Mouse (Mus musculus): Measurements from ENCODE around the gene Gpd2. TPM values are rescaled to one million over a fixed set of nuclear protein-coding genes. Genes with fewer than 3 reads are reported as not detected.

Gpd2 gene
- polyA plus RNA-seq, 1 experiment from 2014 or later: 23.0 TPM

- no peak for ATAC-seq (ENCODE audit: low FRiP score)
- no peak for DNase-seq (ENCODE audit: low spot score)
- Histone ChIP-seq H3K27me3 (ENCODE audit: control insufficient read depth, insufficient read depth, low read length) (no peaks in the 10 kb centered on the region), H3K9ac (no peak overlapping the region), H3K9me3 (ENCODE audit: control insufficient read depth, low read length) (no peaks in the 10 kb centered on the region), H3K4me1 (replicated peaks; ENCODE audit: control insufficient read depth, insufficient read depth, low read length) (no peaks in the 10 kb centered on the region; the same call in 1 of the 2 replicates), H3K27ac (no peak overlapping the region), H3K4me3 (replicated peaks; ENCODE audit: low read length) (no peak overlapping the region), H3K4me2 (replicated peaks) (no peak overlapping the region), H3K36me3 (replicated peaks; ENCODE audit: control insufficient read depth, insufficient read depth) (no peaks in the 10 kb centered on the region)
- 95% methylated on average over 9 of the region's 9 CpGs for WGBS
Measured at GRCm38 (mm10) chr2:57353722-57354432, 116.4 kb downstream of the Gpd2 start.

GRCm38 (mm10) chr2:57354848-57355247 is 117.4 kb downstream of the Gpd2 start:
- Histone ChIP-seq H3K4me3 (replicated peaks; ENCODE audit: low read length) (no peak overlapping the region), H3K27ac (no peak overlapping the region), H3K4me2 (replicated peaks) (no peak overlapping the region), H3K4me1 (replicated peaks; ENCODE audit: control insufficient read depth, insufficient read depth, low read length) (no peaks in the 10 kb centered on the region; the same call in 1 of the 2 replicates), H3K9ac (no peak overlapping the region), H3K27me3 (ENCODE audit: control insufficient read depth, insufficient read depth, low read length) (no peaks in the 10 kb centered on the region), H3K9me3 (ENCODE audit: control insufficient read depth, low read length) (no peaks in the 10 kb centered on the region), H3K36me3 (replicated peaks; ENCODE audit: control insufficient read depth, insufficient read depth) (no peaks in the 10 kb centered on the region)
- WGBS: 87% methylated on average over 3 of the region's 3 CpGs
- ATAC-seq (ENCODE audit: low FRiP score) (no peak), DNase-seq (ENCODE audit: low spot score) (no peak)

DNA sequence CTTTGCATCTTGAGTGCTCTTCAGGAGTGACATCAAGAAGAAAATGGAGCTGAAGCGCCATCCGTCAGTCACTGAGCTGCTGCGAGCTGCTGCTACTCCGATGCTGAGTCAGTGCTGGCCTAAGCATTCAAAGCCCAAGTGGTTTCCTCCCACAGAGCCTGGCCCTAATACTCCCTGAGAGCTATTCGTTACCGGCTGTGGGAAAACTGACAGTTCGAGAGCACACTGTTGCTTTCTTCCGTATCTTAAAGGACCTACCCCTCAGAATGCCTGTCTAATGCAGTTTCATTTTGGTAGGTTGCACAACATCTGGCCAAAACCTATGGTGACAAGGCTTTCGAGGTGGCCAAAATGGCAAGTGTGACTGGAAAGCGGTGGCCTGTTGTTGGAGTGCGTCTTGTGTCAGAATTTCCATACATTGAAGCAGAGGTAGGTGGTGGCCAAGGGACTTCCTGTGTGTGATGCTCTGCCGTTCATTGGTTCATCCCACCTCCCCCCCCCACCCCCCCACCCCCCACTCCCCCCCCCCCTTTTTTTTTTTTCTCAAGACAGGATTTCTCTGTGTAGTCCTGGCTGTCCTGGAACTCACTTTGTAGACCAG is 118.9 kb downstream of the Gpd2 start:
- no peak overlapping the region for H3K9ac ChIP-seq
- no peak overlapping the region for H3K27ac ChIP-seq
- no peaks in the 10 kb centered on the region for H3K36me3 ChIP-seq (replicated peaks; ENCODE audit: control insufficient read depth, insufficient read depth)
- no peak overlapping the region for H3K4me3 ChIP-seq (replicated peaks; ENCODE audit: low read length)
- DNase-seq (ENCODE audit: low spot score) (no peak), ATAC-seq (ENCODE audit: low FRiP score) (no peak)
- no peaks in the 10 kb centered on the region for H3K4me1 ChIP-seq (replicated peaks; ENCODE audit: control insufficient read depth, insufficient read depth, low read length)
- H3K9me3 ChIP-seq (ENCODE audit: control insufficient read depth, low read length): no peaks in the 10 kb centered on the region
- WGBS: 84% methylated on average over 12 of the region's 12 CpGs
- H3K4me2 ChIP-seq (replicated peaks): no peak overlapping the region
- no peaks in the 10 kb centered on the region for H3K27me3 ChIP-seq (ENCODE audit: control insufficient read depth, insufficient read depth, low read length)

GRCm38 (mm10) chr2:57362503-57362902 is 125.1 kb downstream of the Gpd2 start:
- DNase-seq (ENCODE audit: low spot score) (no peak), ATAC-seq (ENCODE audit: low FRiP score) (no peak)
- H3K9me3 ChIP-seq (ENCODE audit: control insufficient read depth, low read length): no peaks in the 10 kb centered on the region
- H3K4me1 ChIP-seq (replicated peaks; ENCODE audit: control insufficient read depth, insufficient read depth, low read length): no peaks in the 10 kb centered on the region
- 90% methylated on average over 3 of the region's 3 CpGs for WGBS
- H3K27ac ChIP-seq: no peak overlapping the region
- H3K4me2 ChIP-seq (replicated peaks): no peak overlapping the region
- H3K36me3 ChIP-seq (replicated peaks; ENCODE audit: control insufficient read depth, insufficient read depth): no peaks in the 10 kb centered on the region
- H3K27me3 ChIP-seq (ENCODE audit: control insufficient read depth, insufficient read depth, low read length): no peaks in the 10 kb centered on the region
- no peak overlapping the region for H3K4me3 ChIP-seq (replicated peaks; ENCODE audit: low read length)
- H3K9ac ChIP-seq: no peak overlapping the region

DNA sequence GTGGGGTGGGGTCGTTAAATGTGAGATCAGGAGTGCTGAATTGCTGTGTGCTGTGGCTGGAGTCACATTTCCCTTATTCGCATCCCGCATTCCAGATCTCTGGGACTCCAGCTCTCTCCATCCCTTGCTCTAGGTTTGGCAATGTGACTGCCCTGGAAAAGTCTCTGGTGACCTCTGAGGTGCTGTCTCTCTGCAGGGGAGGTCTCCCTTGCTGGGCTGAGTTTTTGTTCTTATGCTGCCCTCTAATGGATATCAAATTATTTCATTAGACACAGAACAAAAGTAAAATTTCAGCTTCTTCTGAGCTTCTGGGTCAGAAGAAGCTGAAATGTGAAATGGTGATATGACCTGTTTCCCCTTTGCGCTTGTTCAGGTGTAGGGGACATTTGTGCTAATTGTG is 137.2 kb downstream of the Gpd2 start:
- H3K9me3 ChIP-seq (ENCODE audit: control insufficient read depth, low read length): no peaks in the 10 kb centered on the region
- H3K4me2 ChIP-seq (replicated peaks): no peak overlapping the region
- 34% methylated on average over 4 of the region's 4 CpGs for WGBS
- H3K27ac ChIP-seq: peak overlapping the region; percentile 15; the same call in 1 of the 2 replicates
- peaks cover 12% of the 10 kb centered on the region for H3K4me1 ChIP-seq (replicated peaks; ENCODE audit: control insufficient read depth, insufficient read depth, low read length)
- no peak overlapping the region for H3K9ac ChIP-seq
- H3K27me3 ChIP-seq (ENCODE audit: control insufficient read depth, insufficient read depth, low read length): no peaks in the 10 kb centered on the region
- ATAC-seq (ENCODE audit: low FRiP score) (no peak), DNase-seq (ENCODE audit: low spot score) (peak; percentile 51)
- H3K36me3 ChIP-seq (replicated peaks; ENCODE audit: control insufficient read depth, insufficient read depth): no peaks in the 10 kb centered on the region
- H3K4me3 ChIP-seq (replicated peaks; ENCODE audit: low read length): no peak overlapping the region

DNA sequence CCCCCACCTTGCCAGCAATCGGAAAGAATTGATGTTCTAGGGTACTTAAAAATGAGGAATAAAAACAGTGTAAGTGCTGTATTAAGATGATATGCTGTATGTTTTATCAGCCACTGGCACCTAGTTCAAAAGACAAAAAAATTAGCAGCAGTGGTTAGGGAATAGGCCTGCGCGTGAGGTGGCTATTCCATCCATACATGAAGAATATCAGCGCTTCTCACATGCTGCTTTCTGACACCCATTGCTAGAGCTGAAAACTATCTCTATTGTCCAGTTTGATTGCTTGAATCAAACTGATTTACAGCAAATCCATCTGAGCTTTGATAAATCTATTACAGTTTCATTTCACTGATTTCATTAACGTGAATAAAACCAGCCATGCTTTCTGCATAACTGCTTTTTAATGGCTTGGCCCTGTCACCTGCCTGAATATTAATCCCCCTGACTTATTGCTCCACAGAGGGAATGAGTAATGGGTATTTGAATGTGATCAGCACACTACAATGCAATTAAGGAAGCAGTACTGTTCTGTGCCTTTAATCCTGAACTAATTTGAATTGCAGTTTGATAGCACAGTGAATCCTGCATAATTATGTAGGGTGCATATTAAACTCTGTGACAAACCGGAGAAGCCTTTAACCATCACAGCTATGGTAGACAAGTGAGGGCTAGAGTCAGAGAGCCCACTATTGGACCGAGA is 137.9 kb downstream of the Gpd2 start:
- Histone ChIP-seq H3K4me2 (replicated peaks) (no peak overlapping the region), H3K4me3 (replicated peaks; ENCODE audit: low read length) (no peak overlapping the region), H3K27me3 (ENCODE audit: control insufficient read depth, insufficient read depth, low read length) (no peaks in the 10 kb centered on the region), H3K27ac (peak overlapping the region; percentile 15; the same call in 1 of the 2 replicates), H3K36me3 (replicated peaks; ENCODE audit: control insufficient read depth, insufficient read depth) (no peaks in the 10 kb centered on the region), H3K9me3 (ENCODE audit: control insufficient read depth, low read length) (no peaks in the 10 kb centered on the region), H3K4me1 (replicated peaks; ENCODE audit: control insufficient read depth, insufficient read depth, low read length) (peaks cover 12% of the 10 kb centered on the region), H3K9ac (no peak overlapping the region)
- 40% methylated on average over 7 of the region's 7 CpGs for WGBS
- ATAC-seq (ENCODE audit: low FRiP score) (peak; percentile 79), DNase-seq (ENCODE audit: low spot score) (peak; percentile 65)

- H3K27me3 ChIP-seq (ENCODE audit: control insufficient read depth, insufficient read depth, low read length): peaks cover 4% of the 10 kb centered on the region; the same call in 1 of the 2 replicates
- 6% methylated on average over 8 of the region's 8 CpGs for WGBS
- peak; percentile 38; the same call in 1 of the 2 replicates for ATAC-seq (ENCODE audit: low FRiP score)
- no peaks in the 10 kb centered on the region for H3K9me3 ChIP-seq (ENCODE audit: control insufficient read depth, low read length)
- H3K27ac ChIP-seq: no peak overlapping the region
- H3K4me2 ChIP-seq (replicated peaks): peak overlapping the region; percentile 8
- H3K4me3 ChIP-seq (replicated peaks; ENCODE audit: low read length): no peak overlapping the region
- no peaks in the 10 kb centered on the region for H3K36me3 ChIP-seq (replicated peaks; ENCODE audit: control insufficient read depth, insufficient read depth)
- DNase-seq (ENCODE audit: low spot score): peak; percentile 32
- peaks cover 12% of the 10 kb centered on the region for H3K4me1 ChIP-seq (replicated peaks; ENCODE audit: control insufficient read depth, insufficient read depth, low read length)
- H3K9ac ChIP-seq: no peak overlapping the region
Measured at GRCm38 (mm10) chr2:57378147-57378889, 140.9 kb downstream of the Gpd2 start.

GRCm38 (mm10) chr2:57384625-57385024 is 147.2 kb downstream of the Gpd2 start:
- Histone ChIP-seq H3K4me3 (replicated peaks; ENCODE audit: low read length) (no peak overlapping the region), H3K27me3 (ENCODE audit: control insufficient read depth, insufficient read depth, low read length) (peaks cover 4% of the 10 kb centered on the region; the same call in 1 of the 2 replicates), H3K36me3 (replicated peaks; ENCODE audit: control insufficient read depth, insufficient read depth) (no peaks in the 10 kb centered on the region), H3K27ac (no peak overlapping the region), H3K4me2 (replicated peaks) (no peak overlapping the region), H3K4me1 (replicated peaks; ENCODE audit: control insufficient read depth, insufficient read depth, low read length) (no peaks in the 10 kb centered on the region; the same call in 1 of the 2 replicates), H3K9ac (no peak overlapping the region), H3K9me3 (ENCODE audit: control insufficient read depth, low read length) (no peaks in the 10 kb centered on the region)
- no peak for ATAC-seq (ENCODE audit: low FRiP score)
- DNase-seq (ENCODE audit: low spot score): no peak
- 100% methylated on average over 2 of the region's 2 CpGs for WGBS

DNA sequence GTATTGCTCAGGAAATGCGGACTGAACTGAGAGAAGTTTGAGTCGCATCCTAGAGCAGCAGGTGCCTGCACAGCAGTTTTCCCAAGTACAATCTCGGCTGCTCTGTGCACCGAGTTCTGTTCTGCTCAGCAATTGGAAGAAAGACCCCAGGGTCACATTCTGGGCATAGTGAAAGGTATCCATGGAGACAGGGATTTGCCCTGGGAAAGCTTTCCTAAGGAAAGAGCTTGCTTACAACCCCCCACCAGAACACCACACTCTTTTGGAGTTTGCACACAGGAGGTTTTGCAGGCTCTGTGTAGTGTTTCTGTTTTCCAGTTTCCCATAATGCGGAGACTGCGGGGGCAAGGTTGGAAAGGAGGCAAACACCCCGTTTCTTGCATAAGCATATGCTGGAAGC is 150.4 kb downstream of the Gpd2 start:
- Histone ChIP-seq H3K4me2 (replicated peaks) (no peak overlapping the region), H3K9me3 (ENCODE audit: control insufficient read depth, low read length) (no peaks in the 10 kb centered on the region), H3K36me3 (replicated peaks; ENCODE audit: control insufficient read depth, insufficient read depth) (no peaks in the 10 kb centered on the region), H3K9ac (no peak overlapping the region), H3K27ac (no peak overlapping the region), H3K4me3 (replicated peaks; ENCODE audit: low read length) (no peak overlapping the region), H3K27me3 (ENCODE audit: control insufficient read depth, insufficient read depth, low read length) (no peaks in the 10 kb centered on the region), H3K4me1 (replicated peaks; ENCODE audit: control insufficient read depth, insufficient read depth, low read length) (no peaks in the 10 kb centered on the region; the same call in 1 of the 2 replicates)
- WGBS: 4% methylated on average over 7 of the region's 7 CpGs
- DNase-seq (ENCODE audit: low spot score): peak; percentile 53
- ATAC-seq (ENCODE audit: low FRiP score): peak; percentile 84

Data from hindbrain, embryonic 14.5 days (tissue).